Mouse (Mus musculus) bone marrow, adult 2 months (tissue): ENCODE results near the gene Hoxc6.

ENCODE experiments used
- CTCF ChIP-seq: fragments of 200-500 bp; IDR thresholded peaks from 2 replicates; pipeline ENCODE4 v1.5.1; 2011; ENCODE audit warnings: low read length, control low read depth; ENCODE audit not compliant: control insufficient read depth, insufficient read depth
- POLR2A ChIP-seq: fragments of 200-500 bp; IDR thresholded peaks from 2 replicates; pipeline ENCODE4 v1.6.1; 2011; ENCODE audit warnings: low read depth, mild to moderate bottlenecking, control low read depth, low read length, borderline replicate concordance; ENCODE audit not compliant: control insufficient read depth

GRCm38 (mm10) chr15:103014166-103015008 lies 16.3 kb downstream of the Hoxc6 start:
- TF ChIP-seq POLR2A (no peak), CTCF (no peak)
